Mouse (Mus musculus) myocyte (in vitro differentiated cells): ENCODE measurements at regions not wholly inside any gene's neighbourhood (a gene's known extent, or its start where the extent isn't known, plus 50 kb on each side); places are given as distances from the start of the nearest gene placed in this dataset.

Experiments
- H3K27me3 ChIP-seq: one replicate; pipeline ENCODE4 v1.6.1; 2011; ENCODE audit not compliant: control insufficient read depth, insufficient read depth, insufficient read length
- H3K36me3 ChIP-seq: one replicate; pipeline ENCODE4 v1.6.1; 2011; ENCODE audit not compliant: control insufficient read depth, insufficient read depth
- H3K4me2 ChIP-seq: one replicate; pipeline ENCODE4 v1.6.1; 2011; ENCODE audit warnings: low read depth, control low read depth
- H3K4me3 ChIP-seq: one replicate; pipeline ENCODE4 v1.5.1; 2011; ENCODE audit warnings: mild to moderate bottlenecking, control low read depth, moderate library complexity
- H3K79me2 ChIP-seq: one replicate; pipeline ENCODE4 v1.6.1; 2011; ENCODE audit not compliant: control insufficient read depth, insufficient read depth
- H3ac ChIP-seq: one replicate; pipeline ENCODE4 v1.6.1; 2011; ENCODE audit not compliant: control insufficient read depth, insufficient read length
- CEBPB ChIP-seq: IDR thresholded peaks from 2 replicates; pipeline ENCODE4 v1.6.1; 2011; ENCODE audit warnings: mild to moderate bottlenecking, moderate library complexity; ENCODE audit not compliant: poor library complexity, insufficient read depth, severe bottlenecking
- E2F4 ChIP-seq: IDR thresholded peaks from one replicate; pipeline ENCODE4 v1.6.1; 2011; ENCODE audit warnings: mild to moderate bottlenecking, control low read depth, moderate library complexity; ENCODE audit not compliant: insufficient read depth
- MAX ChIP-seq: IDR thresholded peaks from one replicate; pipeline ENCODE4 v1.6.1; 2011; ENCODE audit warnings: low read depth, mild to moderate bottlenecking, control low read depth
- MYOD1 ChIP-seq, 3 experiments: IDR thresholded peaks; one replicate each; pipeline ENCODE4 v1.6.1; 2011; ENCODE audit warnings: control low read depth in 2 of 3, low read depth in 2 of 3, mild to moderate bottlenecking in 2 of 3, moderate library complexity in 1 of 3; ENCODE audit not compliant: insufficient read length in 2 of 3, control insufficient read depth in 1 of 3
- MYOG ChIP-seq, 3 experiments: IDR thresholded peaks; one replicate each; pipeline ENCODE4 v1.6.1; 2011; ENCODE audit warnings: control low read depth in 2 of 3, low read depth in 2 of 3, mild to moderate bottlenecking in 2 of 3; ENCODE audit not compliant: insufficient read length in 2 of 3, control insufficient read depth in 1 of 3, insufficient read depth in 1 of 3
- POLR2A ChIP-seq: IDR thresholded peaks from one replicate; pipeline ENCODE4 v1.6.1; 2011; ENCODE audit warnings: low read depth, mild to moderate bottlenecking, control low read depth, moderate library complexity; ENCODE audit not compliant: insufficient read length
- POLR2AphosphoS2 ChIP-seq: IDR thresholded peaks from one replicate; pipeline ENCODE4 v1.6.1; 2011; ENCODE audit warnings: low read depth, control low read depth; ENCODE audit not compliant: insufficient read length
- REST ChIP-seq: IDR thresholded peaks from one replicate; pipeline ENCODE4 v1.6.1; 2011; ENCODE audit warnings: mild to moderate bottlenecking, control low read depth, moderate library complexity; ENCODE audit not compliant: insufficient read depth, insufficient read length
- SRF ChIP-seq: IDR thresholded peaks from one replicate; pipeline ENCODE4 v1.6.1; 2011; ENCODE audit warnings: low read depth; ENCODE audit not compliant: control insufficient read depth, insufficient read length
- TCF12 ChIP-seq: IDR thresholded peaks from one replicate; pipeline ENCODE4 v1.6.1; 2011; ENCODE audit warnings: mild to moderate bottlenecking, control low read depth; ENCODE audit not compliant: poor library complexity, insufficient read depth, severe bottlenecking
- TCF3 ChIP-seq: IDR thresholded peaks from one replicate; pipeline ENCODE4 v1.6.1; 2011; ENCODE audit warnings: low read depth, control low read depth; ENCODE audit not compliant: insufficient read length
- USF1 ChIP-seq: IDR thresholded peaks from one replicate; pipeline ENCODE4 v1.6.1; 2011; ENCODE audit warnings: low read depth, mild to moderate bottlenecking, control low read depth, moderate library complexity

GRCm38 (mm10) chr3:103417781-103418180 is 138.7 kb downstream of the Trim33 start:
- Histone ChIP-seq H3K79me2 (no peaks in the 10 kb centered on the region), H3K4me3 (no peak overlapping the region), H3K4me2 (no peak overlapping the region), H3ac (no peak overlapping the region), H3K36me3 (no peaks in the 10 kb centered on the region), H3K27me3 (no peaks in the 10 kb centered on the region)
- no peak for TF ChIP-seq MAX
- TF ChIP-seq E2F4 = no peak
- TF ChIP-seq MYOG (IDR thresholded peaks at IDR 0.05; ENCODE audit: control insufficient read depth in 1 of 3, insufficient read depth in 1 of 3, insufficient read length in 2 of 3, low read depth in 2 of 3) = no peak
- TF ChIP-seq MYOD1 (IDR thresholded peaks at IDR 0.05; ENCODE audit: control insufficient read depth in 1 of 3, insufficient read length in 2 of 3, low read depth in 2 of 3) = no peak

- no peaks in the 10 kb centered on the region for H3K79me2 ChIP-seq
- no peak overlapping the region for H3K4me2 ChIP-seq
- no peaks in the 10 kb centered on the region for H3K27me3 ChIP-seq
- no peaks in the 10 kb centered on the region for H3K36me3 ChIP-seq
- no peak overlapping the region for H3K4me3 ChIP-seq
- no peak for TF ChIP-seq MYOG (IDR thresholded peaks at IDR 0.05; ENCODE audit: control insufficient read depth in 1 of 3, insufficient read depth in 1 of 3, insufficient read length in 2 of 3, low read depth in 2 of 3)
- no peak for TF ChIP-seq CEBPB
- no peak for TF ChIP-seq TCF12
- no peak for TF ChIP-seq SRF
- TF ChIP-seq USF1 = no peak
- TF ChIP-seq E2F4 = no peak
- no peak for TF ChIP-seq TCF3
- TF ChIP-seq MAX = no peak
- no peak for TF ChIP-seq POLR2AphosphoS2
- TF ChIP-seq REST = no peak
- TF ChIP-seq POLR2A = no peak
- TF ChIP-seq MYOD1 (IDR thresholded peaks at IDR 0.05; ENCODE audit: control insufficient read depth in 1 of 3, insufficient read length in 2 of 3, low read depth in 2 of 3) = no peak
- no peak overlapping the region for H3ac ChIP-seq
These were observed 140.9 kb downstream of the Trim33 start for GRCm38 (mm10) chr3:103419761-103420620.

GRCm38 (mm10) chr3:103420621-103421274 is 141.7 kb downstream of the Trim33 start:
- no peak overlapping the region for H3ac ChIP-seq
- no peak overlapping the region for H3K4me2 ChIP-seq
- H3K36me3 ChIP-seq = no peaks in the 10 kb centered on the region
- no peak for TF ChIP-seq SRF
- no peak for TF ChIP-seq MYOD1 (IDR thresholded peaks at IDR 0.05; ENCODE audit: control insufficient read depth in 1 of 3, insufficient read length in 2 of 3, low read depth in 2 of 3)
- no peak for TF ChIP-seq MYOG (IDR thresholded peaks at IDR 0.05; ENCODE audit: control insufficient read depth in 1 of 3, insufficient read depth in 1 of 3, insufficient read length in 2 of 3, low read depth in 2 of 3)
- TF ChIP-seq REST = no peak
- no peaks in the 10 kb centered on the region for H3K79me2 ChIP-seq
- no peaks in the 10 kb centered on the region for H3K27me3 ChIP-seq
- H3K4me3 ChIP-seq = no peak overlapping the region

- no peak overlapping the region for H3K4me2 ChIP-seq
- no peaks in the 10 kb centered on the region for H3K36me3 ChIP-seq
- H3K79me2 ChIP-seq = no peaks in the 10 kb centered on the region
- no peaks in the 10 kb centered on the region for H3K27me3 ChIP-seq
- H3ac ChIP-seq = no peak overlapping the region
- TF ChIP-seq POLR2AphosphoS2 = no peak
- TF ChIP-seq USF1 = no peak
- TF ChIP-seq MYOG (IDR thresholded peaks at IDR 0.05; ENCODE audit: control insufficient read depth in 1 of 3, insufficient read depth in 1 of 3, insufficient read length in 2 of 3, low read depth in 2 of 3) = no peak
- TF ChIP-seq MYOD1 (IDR thresholded peaks at IDR 0.05; ENCODE audit: control insufficient read depth in 1 of 3, insufficient read length in 2 of 3, low read depth in 2 of 3) = no peak
- no peak for TF ChIP-seq TCF3
- TF ChIP-seq CEBPB = no peak
- no peak for TF ChIP-seq TCF12
- no peak for TF ChIP-seq REST
- no peak for TF ChIP-seq E2F4
- no peak for TF ChIP-seq SRF
- no peak for TF ChIP-seq MAX
- no peak for TF ChIP-seq POLR2A
- H3K4me3 ChIP-seq = no peak overlapping the region
These were observed 142.2 kb downstream of the Trim33 start for GRCm38 (mm10) chr3:103421275-103421621.

- H3K79me2 ChIP-seq = no peaks in the 10 kb centered on the region
- H3K36me3 ChIP-seq = no peaks in the 10 kb centered on the region
- H3K27me3 ChIP-seq = no peaks in the 10 kb centered on the region
- H3K4me3 ChIP-seq = no peak overlapping the region
- TF ChIP-seq REST = no peak
- no peak for TF ChIP-seq POLR2AphosphoS2
- no peak for TF ChIP-seq TCF12
- no peak for TF ChIP-seq MYOG (IDR thresholded peaks at IDR 0.05; ENCODE audit: control insufficient read depth in 1 of 3, insufficient read depth in 1 of 3, insufficient read length in 2 of 3, low read depth in 2 of 3)
- TF ChIP-seq POLR2A = no peak
- TF ChIP-seq SRF = no peak
- no peak for TF ChIP-seq MAX
- no peak for TF ChIP-seq E2F4
- no peak for TF ChIP-seq CEBPB
- TF ChIP-seq TCF3 = no peak
- TF ChIP-seq MYOD1 (IDR thresholded peaks at IDR 0.05; ENCODE audit: control insufficient read depth in 1 of 3, insufficient read length in 2 of 3, low read depth in 2 of 3) = no peak
- TF ChIP-seq USF1 = no peak
- no peak overlapping the region for H3K4me2 ChIP-seq
- H3ac ChIP-seq = no peak overlapping the region
These were observed 143.7 kb downstream of the Trim33 start for GRCm38 (mm10) chr3:103422806-103423205.
